Mouse (Mus musculus) limb, embryonic 13.5 days (tissue): Measurements from ENCODE around the gene Ugt2b5. TPM values are rescaled to one million over a fixed set of nuclear protein-coding genes. Genes with fewer than 3 reads are reported as not detected.

Source experiments
- polyA plus RNA-seq: library from polyadenylated mRNA; unstranded; fragments of >200 nt; fragmentation: Nextera tagmentation; extraction: Ambion mirVana; gene quantifications from 2 replicates; pipeline ENCODE4 v1.2.1, GENCODE M21; 2015

Gene Ugt2b5
- polyA plus RNA-seq, 1 experiment from 2014 or later: not detected

Other genes with a start within 250 kb of the Ugt2b5 start
- gene Ugt2b34, start 233.4 kb downstream of the Ugt2b5 start, polyA plus RNA-seq: 0.11 TPM in 1 of 2 replicates, not detected in the other
- gene Ugt2b1, start 213.8 kb downstream of the Ugt2b5 start, polyA plus RNA-seq: not detected in 2 replicates
- gene Ugt2b35, start 139.5 kb downstream of the Ugt2b5 start, polyA plus RNA-seq: not detected in 2 replicates
- gene Ugt2b36, start 47.8 kb downstream of the Ugt2b5 start, polyA plus RNA-seq: not detected in 2 replicates
- gene Ugt2b37, start 114.5 kb upstream of the Ugt2b5 start, polyA plus RNA-seq: not detected in 2 replicates
- not detected in 2 replicates for gene Ugt2a3, start 196.9 kb upstream of the Ugt2b5 start, polyA plus RNA-seq